Mouse (Mus musculus) liver, adult 2 months (tissue): ENCODE data around the gene Mlh3. TPM values are rescaled to one million over a fixed set of nuclear protein-coding genes. Genes with fewer than 3 reads are reported as not detected.

Experiments used
- DNase-seq: peaks from one replicate; pipeline ENCODE4 v3.0.0-alpha.2; 2011; ENCODE audit warnings: low read depth, low spot score; ENCODE audit errors: extremely low read depth
- H3K27ac ChIP-seq: fragments of 200-500 bp; replicated peaks from 2 replicates; pipeline ENCODE4 v1.5.1; 2012; ENCODE audit warnings: low read depth, mild to moderate bottlenecking, control low read depth, inconsistent platforms, low read length; ENCODE audit not compliant: insufficient read depth
- H3K27me3 ChIP-seq: fragments of 200-500 bp; 2 replicates; pipeline ENCODE4 v1.6.1; 2012; ENCODE audit warnings: mild to moderate bottlenecking, moderate library complexity, low read length, inconsistent platforms; ENCODE audit not compliant: control insufficient read depth, insufficient read depth
- H3K36me3 ChIP-seq: fragments of 200-500 bp; 2 replicates; pipeline ENCODE4 v1.6.1; 2012; ENCODE audit warnings: low read length, inconsistent platforms; ENCODE audit not compliant: control insufficient read depth, insufficient read depth
- H3K4me1 ChIP-seq: fragments of 200-500 bp; 2 replicates; pipeline ENCODE4 v1.6.1; 2011; ENCODE audit warnings: low read length; ENCODE audit not compliant: control insufficient read depth, insufficient read depth
- H3K4me3 ChIP-seq: fragments of 200-500 bp; 2 replicates; pipeline ENCODE4 v1.5.1; 2011; ENCODE audit warnings: low read depth, mild to moderate bottlenecking, control low read depth, low read length, moderate library complexity; ENCODE audit not compliant: insufficient read depth
- H3K79me2 ChIP-seq: fragments of 200-500 bp; 2 replicates; pipeline ENCODE4 v1.6.1; 2012; ENCODE audit warnings: inconsistent platforms, mild to moderate bottlenecking, low read length, moderate library complexity; ENCODE audit not compliant: control insufficient read depth, insufficient read depth
- H3K9ac ChIP-seq: fragments of 200-500 bp; 2 replicates; pipeline ENCODE4 v1.6.1; 2012; ENCODE audit warnings: low read depth, mild to moderate bottlenecking, control low read depth, inconsistent platforms, low read length
- CTCF ChIP-seq: fragments of 200-500 bp; IDR thresholded peaks from 2 replicates; pipeline ENCODE4 v1.5.1; 2011; ENCODE audit warnings: low read depth, low read length, control low read depth
- POLR2A ChIP-seq: fragments of 200-500 bp; IDR thresholded peaks from 2 replicates; pipeline ENCODE4 v1.6.1; 2011; ENCODE audit warnings: low read length, control low read depth; ENCODE audit not compliant: insufficient read depth; ENCODE audit errors: extremely low read depth
- WGBS: fragments of 180-500 bp; shearing (Covaris S2); methylation state at CpG from one replicate; pipeline ENCODE4 v1.1.7; 2018; 5-methylcytosine and 5-hydroxymethylcytosine counted together
- polyA plus RNA-seq: library from polyadenylated mRNA; depleted of rRNA; stranded (reverse); fragments of >200 nt; gene quantifications from 2 replicates; pipeline ENCODE4 v1.2.3, GENCODE M21; 2012
- total RNA-seq: library from RNA; depleted of rRNA; stranded (reverse); fragments of >200 nt; gene quantifications from 2 replicates; pipeline ENCODE4 v1.2.3, GENCODE M21; 2014

Gene Mlh3
- total and polyA plus RNA-seq, 2 experiments: 3.3 to 6.5 TPM

DNA sequence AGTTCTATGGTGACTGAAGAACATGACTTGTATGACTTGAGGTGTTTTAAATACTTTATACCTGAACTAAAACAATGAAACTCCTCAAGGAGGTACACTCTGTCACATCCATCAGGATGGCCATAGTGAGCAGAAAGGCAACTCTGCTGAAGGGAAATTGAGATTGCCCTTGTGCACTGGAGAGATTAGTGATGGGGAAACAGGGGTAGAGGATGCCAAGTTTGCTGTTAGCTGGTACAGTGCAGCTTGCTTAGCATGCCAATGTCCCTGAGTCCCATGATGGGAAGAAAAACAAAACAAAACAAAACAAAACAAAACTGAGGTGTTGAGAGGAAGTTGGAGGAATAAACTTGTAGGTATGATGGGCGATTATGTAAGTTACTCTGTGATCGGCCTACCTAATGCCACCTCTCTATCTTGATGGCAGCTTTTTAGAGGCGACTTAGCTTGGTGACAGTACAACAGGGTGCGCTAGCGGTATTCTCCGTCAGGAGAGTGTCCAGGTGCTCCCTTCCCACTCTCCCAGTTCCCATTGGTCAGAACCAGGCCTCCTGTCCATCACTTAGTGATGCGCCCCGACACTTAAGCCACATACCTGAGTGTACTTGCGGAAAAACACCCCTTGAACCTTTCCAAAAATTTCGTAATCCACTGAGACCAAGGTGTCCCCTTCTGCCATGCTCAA is 9.1 kb upstream of the Mlh3 start:
- TF ChIP-seq POLR2A (no peak), CTCF (no peak)
- WGBS: 4% methylated on average over 10 of the region's 10 CpGs
- Histone ChIP-seq H3K4me3 (peak overlapping the region; percentile 97), H3K4me1 (peaks cover 4% of the 10 kb centered on the region; the same call in 1 of the 2 replicates), H3K79me2 (no peaks in the 10 kb centered on the region), H3K27me3 (no peaks in the 10 kb centered on the region), H3K36me3 (peaks cover 4% of the 10 kb centered on the region; the same call in 1 of the 2 replicates), H3K27ac (peak overlapping the region; percentile 79), H3K9ac (peak overlapping the region; percentile 95)
- DNase-seq: peak; percentile 71

DNA sequence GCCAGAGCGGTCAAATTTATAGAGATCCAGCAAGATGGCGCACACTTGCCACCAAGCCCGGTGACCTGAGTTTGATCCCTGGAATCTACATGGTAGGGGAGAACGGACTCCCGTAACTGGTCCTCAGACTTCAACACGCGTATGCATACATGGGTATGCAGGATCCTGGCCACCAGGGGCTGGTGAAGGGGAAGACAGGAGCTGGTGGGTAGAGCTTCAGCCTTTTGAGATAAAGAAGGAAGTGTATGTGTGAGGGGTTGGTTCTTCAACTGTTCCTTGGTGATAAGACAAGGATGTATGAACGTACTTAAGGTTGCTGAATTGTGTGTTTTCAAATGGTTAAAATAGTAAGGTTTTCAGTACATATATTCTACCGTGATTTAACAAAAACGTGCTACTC is 8.5 kb upstream of the Mlh3 start:
- H3K27me3 ChIP-seq: no peaks in the 10 kb centered on the region
- peaks cover 4% of the 10 kb centered on the region; the same call in 1 of the 2 replicates for H3K36me3 ChIP-seq
- DNase-seq: no peak
- no peak overlapping the region for H3K4me3 ChIP-seq
- peaks cover 4% of the 10 kb centered on the region; the same call in 1 of the 2 replicates for H3K4me1 ChIP-seq
- no peak overlapping the region for H3K9ac ChIP-seq
- no peaks in the 10 kb centered on the region for H3K79me2 ChIP-seq
- WGBS: 96% methylated on average over 10 of the region's 10 CpGs
- no peak for TF ChIP-seq CTCF
- no peak for TF ChIP-seq POLR2A
- no peak overlapping the region for H3K27ac ChIP-seq

DNA sequence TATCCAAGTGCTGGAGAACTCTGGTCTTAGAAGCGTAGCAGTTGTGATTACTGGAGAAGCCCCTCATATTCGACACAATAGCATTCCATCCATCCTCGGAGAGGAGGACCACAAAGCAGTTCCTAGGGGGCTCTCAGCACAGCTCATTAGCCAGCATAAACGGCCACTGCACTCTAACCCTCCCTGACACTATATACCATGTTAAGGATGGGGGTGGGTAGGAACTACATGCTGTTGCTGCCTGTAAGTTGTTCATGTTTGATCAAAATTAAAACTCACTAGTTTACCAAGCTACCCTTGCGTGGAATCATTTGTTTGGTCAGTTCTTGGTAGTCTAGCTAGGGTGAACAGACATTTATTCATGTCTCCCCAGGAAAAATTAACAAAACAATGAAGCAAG is 5.9 kb upstream of the Mlh3 start:
- no peaks in the 10 kb centered on the region for H3K79me2 ChIP-seq
- no peak for TF ChIP-seq CTCF
- peaks cover 4% of the 10 kb centered on the region; the same call in 1 of the 2 replicates for H3K4me1 ChIP-seq
- no peak overlapping the region for H3K9ac ChIP-seq
- 86% methylated on average over 5 of the region's 5 CpGs for WGBS
- H3K27ac ChIP-seq: no peak overlapping the region
- DNase-seq: no peak
- H3K36me3 ChIP-seq: peaks cover 4% of the 10 kb centered on the region; the same call in 1 of the 2 replicates
- H3K4me3 ChIP-seq: no peak overlapping the region
- H3K27me3 ChIP-seq: no peaks in the 10 kb centered on the region

DNA sequence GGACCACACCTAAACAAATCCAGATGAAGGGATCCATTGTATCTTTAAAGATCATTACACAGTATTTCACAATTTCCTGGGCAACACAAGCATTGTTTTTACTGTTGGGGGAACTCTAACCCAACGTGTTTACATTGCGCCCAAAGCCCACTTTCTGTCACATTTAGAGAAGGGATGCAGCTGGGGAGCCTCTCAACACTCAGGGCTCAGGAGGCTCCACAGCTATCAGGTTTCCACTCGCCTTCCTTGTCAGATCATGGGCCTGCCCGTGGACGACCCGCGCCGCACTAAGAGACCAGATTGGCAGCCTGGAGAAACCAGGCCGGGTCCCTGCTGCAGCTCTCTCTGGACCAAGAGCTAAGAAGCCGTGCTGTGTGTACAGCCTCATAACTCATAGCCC is 3.1 kb upstream of the Mlh3 start:
- Histone ChIP-seq H3K9ac (no peak overlapping the region), H3K4me3 (no peak overlapping the region), H3K79me2 (no peaks in the 10 kb centered on the region), H3K27ac (no peak overlapping the region), H3K36me3 (peaks cover 4% of the 10 kb centered on the region; the same call in 1 of the 2 replicates), H3K4me1 (no peaks in the 10 kb centered on the region), H3K27me3 (no peaks in the 10 kb centered on the region)
- 81% methylated on average over 10 of the region's 10 CpGs for WGBS
- TF ChIP-seq POLR2A (no peak), CTCF (no peak)
- no peak for DNase-seq

DNA sequence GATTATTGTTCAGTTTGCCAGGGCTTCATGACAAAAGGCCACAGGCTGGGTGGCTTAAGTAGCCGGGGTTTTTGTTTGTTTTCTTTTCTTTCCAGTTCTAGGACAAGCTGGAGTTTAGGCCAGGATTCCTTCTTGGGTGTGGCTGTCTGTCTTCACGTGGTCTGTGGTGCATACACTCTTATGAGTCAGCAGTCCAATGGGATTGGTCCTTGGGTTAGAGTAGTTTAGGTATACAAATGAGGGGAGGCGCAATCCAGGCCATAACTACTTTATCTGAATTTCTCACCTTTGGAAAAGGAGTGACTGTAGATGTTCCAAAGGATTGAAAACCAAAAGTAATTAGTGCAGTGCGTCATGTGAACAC is 1.4 kb upstream of the Mlh3 start:
- TF ChIP-seq POLR2A (no peak), CTCF (no peak)
- Histone ChIP-seq H3K79me2 (no peaks in the 10 kb centered on the region), H3K27me3 (no peaks in the 10 kb centered on the region), H3K4me3 (no peak overlapping the region), H3K36me3 (peaks cover 6% of the 10 kb centered on the region; the same call in 1 of the 2 replicates), H3K27ac (no peak overlapping the region), H3K4me1 (no peaks in the 10 kb centered on the region), H3K9ac (no peak overlapping the region)
- no peak for DNase-seq
- WGBS: 72% methylated on average over 4 of the region's 4 CpGs

DNA sequence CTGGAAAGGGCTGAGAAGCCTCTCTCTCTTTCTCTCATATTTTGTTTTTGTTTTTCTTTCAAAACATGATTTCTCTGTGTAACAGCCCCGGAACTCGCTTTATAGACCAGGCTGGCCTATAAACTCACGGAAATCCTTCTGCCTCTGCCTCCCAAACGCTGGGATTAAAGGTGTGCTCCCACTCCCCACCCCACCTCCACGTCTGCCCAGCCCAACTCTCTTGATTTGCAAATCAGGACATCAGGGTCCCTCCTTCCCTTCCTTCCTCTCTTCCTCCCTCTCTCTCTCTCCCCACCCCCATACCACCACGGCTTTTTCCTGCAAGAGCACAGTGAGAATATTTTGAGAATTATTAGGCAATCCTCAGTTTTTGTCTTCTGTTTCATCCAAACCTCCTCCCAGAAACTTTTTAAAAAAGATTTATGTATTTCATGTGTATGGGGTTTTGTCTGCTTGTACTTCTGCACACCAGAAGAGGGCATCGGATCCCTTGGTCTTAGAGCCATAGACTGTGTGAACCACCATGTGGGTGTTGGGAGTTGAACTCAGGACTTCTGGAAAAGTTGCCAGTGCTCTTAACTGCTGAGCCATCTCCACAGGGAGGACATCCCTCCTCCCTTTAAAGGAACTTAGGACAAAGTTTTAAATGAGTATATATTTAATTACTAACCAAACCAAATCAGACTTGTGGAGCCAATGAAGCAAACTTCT is 888 bp upstream of the Mlh3 start:
- Histone ChIP-seq H3K36me3 (peaks cover 6% of the 10 kb centered on the region; the same call in 1 of the 2 replicates), H3K4me3 (no peak overlapping the region), H3K27ac (no peak overlapping the region), H3K9ac (no peak overlapping the region), H3K79me2 (no peaks in the 10 kb centered on the region), H3K4me1 (no peaks in the 10 kb centered on the region), H3K27me3 (no peaks in the 10 kb centered on the region)
- 76% methylated on average over 7 of the region's 7 CpGs for WGBS
- peak; percentile 21 for DNase-seq
- TF ChIP-seq CTCF (no peak), POLR2A (no peak)
